8 mouse cellular contexts compared by ENCODE assay signal in genomic region chr8:47990911-47991820, GRCm38 (mm10). TPM values are rescaled to one million over a fixed set of nuclear protein-coding genes. Genes with fewer than 3 reads are reported as not detected.
DNase-seq lines count a peak whose midpoint lies in the region; ATAC-seq and TF ChIP-seq lines count a peak whose summit lies in the region.

Gene Wwc2, minus strand, starts transcription at chr8:47990924.

- H3K9me3 ChIP-seq in forebrain, embryonic 10.5 days = no peaks in the 10 kb centered on the region
- no peaks in the 10 kb centered on the region for H3K9me3 ChIP-seq in heart, postnatal 0 days (replicated peaks; ENCODE audit: control insufficient read depth, low read length)
- H3K9me3 ChIP-seq in neural tube, embryonic 13.5 days = no peaks in the 10 kb centered on the region

- H3K4me2 ChIP-seq in heart, postnatal 0 days (ENCODE audit: low read depth, low read length) = peak within 1 kb of the TSS; percentile 91
- peak within 1 kb of the TSS; percentile 90 for H3K4me2 ChIP-seq in neural tube, embryonic 13.5 days

- TF ChIP-seq CTCF in heart, postnatal 0 days (IDR thresholded peaks at IDR 0.05; ENCODE audit: low read depth) = no peak

- 1% methylated on average over 33 of the region's 46 CpGs for WGBS in forebrain, embryonic 10.5 days
- WGBS in heart, postnatal 0 days = 2% methylated on average over 42 of the region's 46 CpGs
- WGBS in neural tube, embryonic 13.5 days = 1% methylated on average over 44 of the region's 46 CpGs

- H3K4me3 ChIP-seq in forebrain, embryonic 10.5 days = peak within 1 kb of the TSS; percentile 90
- peak within 1 kb of the TSS; percentile 95 for H3K4me3 ChIP-seq in heart, postnatal 0 days (ENCODE audit: low read depth, low read length)
- H3K4me3 ChIP-seq in neural tube, embryonic 13.5 days = peak within 1 kb of the TSS; percentile 83

- peak within 1 kb of the TSS; percentile 98 for H3K9ac ChIP-seq in heart, postnatal 0 days (replicated peaks; ENCODE audit: low read depth, low read length)
- H3K9ac ChIP-seq in neural tube, embryonic 13.5 days = peak within 1 kb of the TSS; percentile 91

- H3K27me3 ChIP-seq in forebrain, embryonic 10.5 days (ENCODE audit: poor library complexity, severe bottlenecking) = no peaks in the 10 kb centered on the region
- H3K27me3 ChIP-seq in heart, postnatal 0 days (ENCODE audit: control insufficient read depth, insufficient read depth, low read length) = no peaks in the 10 kb centered on the region
- no peaks in the 10 kb centered on the region; the same call in 1 of the 2 replicates for H3K27me3 ChIP-seq in neural tube, embryonic 13.5 days

- ATAC-seq in heart, postnatal 0 days (ENCODE audit: insufficient read depth, low read depth) = peak; percentile 80
- ATAC-seq in neural tube, embryonic 13.5 days (ENCODE audit: low read depth) = peak; percentile 57

- H3K36me3 ChIP-seq in forebrain, embryonic 10.5 days (replicated peaks) = no peaks in the 10 kb centered on the region
- no peaks in the 10 kb centered on the region for H3K36me3 ChIP-seq in heart, postnatal 0 days (replicated peaks; ENCODE audit: control insufficient read depth, insufficient read depth, low read length)
- H3K36me3 ChIP-seq in neural tube, embryonic 13.5 days = no peaks in the 10 kb centered on the region

- no peak for TF ChIP-seq EP300 in heart, postnatal 0 days (IDR thresholded peaks at IDR 0.05; ENCODE audit: low read depth)

- H3K27ac ChIP-seq in forebrain, embryonic 10.5 days = peak within 1 kb of the TSS; percentile 96
- peak within 1 kb of the TSS; percentile 100 for H3K27ac ChIP-seq in heart, postnatal 0 days (ENCODE audit: low read depth)
- H3K27ac ChIP-seq in neural tube, embryonic 13.5 days (replicated peaks) = peak within 1 kb of the TSS; percentile 86

- H3K4me1 ChIP-seq in forebrain, embryonic 10.5 days = peaks cover 64% of the 10 kb centered on the region
- peaks cover 47% of the 10 kb centered on the region for H3K4me1 ChIP-seq in heart, postnatal 0 days (ENCODE audit: control insufficient read depth, insufficient read depth)
- peaks cover 42% of the 10 kb centered on the region for H3K4me1 ChIP-seq in neural tube, embryonic 13.5 days (replicated peaks)

- DNase-seq in CD4-positive helper T cell, adult 2 months (ENCODE audit: low read depth, low spot score) = peak; percentile 6
- peak; percentile 22 for DNase-seq in brain, adult 2 months (ENCODE audit: low read depth, low spot score)
- DNase-seq in forebrain, embryonic 10.5 days (ENCODE audit: extremely low spot score, low spot score) = peak; percentile 56
- DNase-seq in heart, postnatal 0 days (ENCODE audit: low spot score) = peak; percentile 78
- peak; percentile 88 to 90 for DNase-seq in kidney, postnatal 36 days
- peak; percentile 89 to 93 for DNase-seq in lung, adult 18-20 months
- peak; percentile 78 for DNase-seq in testis, postnatal 14 days (ENCODE audit: low spot score)

RNA-seq across cellular contexts. Expression of gene Wwc2, which starts in this region (rescaled TPM):
- 7.8 and 8.5 TPM in 2 replicates for polyA plus RNA-seq in forebrain, embryonic 10.5 days (2016; fragmentation: Nextera tagmentation; extraction: Ambion mirVana)
- 18.5 and 21.1 TPM in 2 replicates for total RNA-seq in heart, postnatal 0 days (2014; rRNA removed; ENCODE audit: low replicate concordance)
- polyA plus RNA-seq in heart, postnatal 0 days (2015; fragmentation: Nextera tagmentation; extraction: Ambion mirVana) = 8.0 and 8.2 TPM in 2 replicates
- polyA plus RNA-seq in neural tube, embryonic 13.5 days (2015; fragmentation: Nextera tagmentation; extraction: Ambion mirVana) = 6.7 and 6.8 TPM in 2 replicates

Comparison
In these comparisons a context has a peak if more than half of its experiments do, and no peak if none do; other contexts are left out.
1. Peak in every context shown above with its lines: DNase-seq, ATAC-seq, H3K4me3 ChIP-seq and H3K27ac ChIP-seq.
2. DNase-seq: peak in every context shown above with its lines; median percentile 91 in lung, adult 18-20 months; 89 in kidney, postnatal 36 days; 78 in heart, postnatal 0 days; 78 in testis, postnatal 14 days; 56 in forebrain, embryonic 10.5 days; 22 in brain, adult 2 months; 6 in CD4-positive helper T cell, adult 2 months.